Mouse (Mus musculus) midbrain, embryonic 13.5 days (tissue): Measurements from ENCODE around the gene Ak4. TPM values are rescaled to one million over a fixed set of nuclear protein-coding genes. Genes with fewer than 3 reads are reported as not detected.
"Not testable (repeated sequence)": the region's sequence is repeated elsewhere in the genome, so short reads cannot be mapped to it uniquely, and the experiment has no call there.

Experiments
- ATAC-seq: fragments of 200-750 bp; cut with Nextera tagmentation; 2 replicates; pipeline ENCODE4 v1.8.0; 2017; ENCODE audit warnings: mild to moderate bottlenecking, moderate TSS enrichment, moderate library complexity
- H3K27ac ChIP-seq: fragments of 300-500 bp; sonication (generic); 2 replicates; pipeline ENCODE4 v1.5.1; 2015; ENCODE audit warnings: inconsistent platforms, mild to moderate bottlenecking, moderate library complexity
- H3K27me3 ChIP-seq: fragments of 300-500 bp; sonication (generic); 2 replicates; pipeline ENCODE4 v1.6.1; 2015; ENCODE audit warnings: mild to moderate bottlenecking, inconsistent platforms
- H3K36me3 ChIP-seq: fragments of 300-500 bp; sonication (generic); 2 replicates; pipeline ENCODE4 v1.6.1; 2015; ENCODE audit warnings: mild to moderate bottlenecking, inconsistent platforms
- H3K4me1 ChIP-seq: fragments of 300-500 bp; sonication (generic); replicated peaks from 2 replicates; pipeline ENCODE4 v1.6.1; 2015; ENCODE audit warnings: inconsistent platforms
- H3K4me2 ChIP-seq: fragments of 300-500 bp; sonication (generic); replicated peaks from 2 replicates; pipeline ENCODE4 v1.6.1; 2015; ENCODE audit warnings: moderate library complexity, mild to moderate bottlenecking, inconsistent platforms
- H3K4me3 ChIP-seq: fragments of 300-500 bp; sonication (generic); replicated peaks from 2 replicates; pipeline ENCODE4 v1.5.1; 2015; ENCODE audit warnings: mild to moderate bottlenecking, inconsistent platforms
- H3K9ac ChIP-seq: fragments of 300-500 bp; sonication (generic); replicated peaks from 2 replicates; pipeline ENCODE4 v1.6.1; 2015; ENCODE audit warnings: mild to moderate bottlenecking, inconsistent platforms
- H3K9me3 ChIP-seq: fragments of 300-500 bp; sonication (generic); 2 replicates; pipeline ENCODE4 v1.6.1; 2016; ENCODE audit warnings: mild to moderate bottlenecking, inconsistent platforms
- WGBS: fragments of 180-500 bp; shearing (Covaris S2); methylation state at CpG from one replicate; pipeline ENCODE4 v1.1.7; 2015; 5-methylcytosine and 5-hydroxymethylcytosine counted together
- polyA plus RNA-seq: library from polyadenylated mRNA; unstranded; fragments of >200 nt; fragmentation: Nextera tagmentation; extraction: Ambion mirVana; gene quantifications from 2 replicates; pipeline ENCODE4 v1.2.1, GENCODE M21; 2015

Gene Ak4
- polyA plus RNA-seq = 7.3 and 8.1 TPM in 2 replicates

DNA sequence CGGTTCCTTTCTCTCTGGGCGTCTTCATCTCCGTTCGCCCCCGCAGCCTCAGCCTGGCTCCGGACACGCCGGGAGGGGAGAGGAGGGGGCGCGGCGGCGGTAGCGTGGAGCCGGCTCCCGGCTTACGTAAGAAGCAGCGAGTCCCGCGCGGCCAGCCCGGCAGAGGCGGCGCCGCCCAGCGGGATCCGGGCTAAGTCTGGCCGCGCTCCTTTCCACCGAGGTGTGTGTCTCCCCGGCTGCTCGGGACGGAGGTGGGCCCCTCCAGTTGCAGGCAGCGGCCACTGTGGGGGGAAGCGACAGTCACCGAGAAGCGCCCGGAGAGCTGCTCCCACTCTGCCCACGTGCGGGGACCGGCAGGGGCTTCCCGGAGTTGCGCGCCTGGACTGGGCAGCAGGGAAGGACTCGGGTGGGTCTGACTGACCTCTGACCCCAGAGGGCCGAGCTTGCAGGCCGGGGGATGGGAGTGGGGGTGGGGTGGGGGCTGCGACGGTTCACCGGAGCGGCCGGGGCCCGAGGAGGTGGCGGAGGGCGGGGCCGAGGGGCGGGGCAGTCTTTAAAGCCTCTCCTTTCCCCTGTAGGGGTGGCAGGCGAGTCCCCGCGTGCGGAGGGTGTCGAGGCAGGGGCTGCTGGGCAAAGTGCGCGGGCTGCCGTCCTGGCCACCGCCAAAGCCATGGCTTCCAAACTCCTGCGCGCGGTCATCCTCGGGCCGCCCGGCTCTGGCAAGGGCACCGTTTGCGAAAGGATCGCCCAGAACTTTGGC is at the start of gene Ak4:
Gene Ak4, plus strand, starts transcription at position 127 of the 760 bp plus-strand sequence.
- Histone ChIP-seq H3K4me1 (peaks cover 9% of the 10 kb centered on the region), H3K27me3 (peaks cover 20% of the 10 kb centered on the region), H3K4me2 (peak within 1 kb of the TSS; percentile 100), H3K36me3 (no peaks in the 10 kb centered on the region), H3K9ac (peak within 1 kb of the TSS; percentile 68), H3K27ac (no peak within 1 kb of the TSS), H3K4me3 (peak within 1 kb of the TSS; percentile 71), H3K9me3 (no peaks in the 10 kb centered on the region)
- peak; percentile 83 for ATAC-seq
- WGBS = 1% methylated on average over 61 of the region's 74 CpGs

DNA sequence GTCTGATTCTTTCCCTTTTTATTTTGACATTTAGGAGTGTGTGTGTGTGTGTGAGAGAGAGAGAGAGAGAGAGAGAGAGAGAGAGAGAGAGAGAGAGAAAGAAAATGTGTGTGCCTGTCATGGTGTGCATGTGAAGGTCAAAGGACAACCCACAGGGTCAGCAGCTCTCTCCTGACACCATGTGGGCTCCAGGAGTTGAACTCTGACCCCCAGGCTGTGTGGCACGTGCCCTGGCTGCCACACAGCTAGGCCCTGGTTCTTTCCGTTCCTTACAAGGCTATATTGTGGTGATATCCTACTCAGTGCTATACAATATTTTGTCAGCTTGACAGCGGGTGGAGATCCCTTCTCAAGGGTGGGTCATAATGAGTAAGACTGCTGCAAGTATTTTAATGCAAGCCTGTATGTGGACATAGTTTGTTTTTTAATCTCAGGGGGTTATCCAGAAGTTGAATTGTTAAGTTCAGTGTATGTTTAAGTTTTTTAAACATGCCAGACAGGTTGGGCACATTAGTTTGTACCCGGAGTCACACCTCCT is 49.3 kb upstream of the Ak4 start:
- Histone ChIP-seq H3K36me3 (no peaks in the 10 kb centered on the region), H3K9me3 (no peaks in the 10 kb centered on the region), H3K4me2 (no peak overlapping the region), H3K4me3 (no peak overlapping the region), H3K9ac (no peak overlapping the region), H3K27me3 (no peaks in the 10 kb centered on the region), H3K27ac (no peak overlapping the region), H3K4me1 (no peaks in the 10 kb centered on the region)
- no peak for ATAC-seq
- WGBS = 70% methylated on average over 4 of the region's 4 CpGs

DNA sequence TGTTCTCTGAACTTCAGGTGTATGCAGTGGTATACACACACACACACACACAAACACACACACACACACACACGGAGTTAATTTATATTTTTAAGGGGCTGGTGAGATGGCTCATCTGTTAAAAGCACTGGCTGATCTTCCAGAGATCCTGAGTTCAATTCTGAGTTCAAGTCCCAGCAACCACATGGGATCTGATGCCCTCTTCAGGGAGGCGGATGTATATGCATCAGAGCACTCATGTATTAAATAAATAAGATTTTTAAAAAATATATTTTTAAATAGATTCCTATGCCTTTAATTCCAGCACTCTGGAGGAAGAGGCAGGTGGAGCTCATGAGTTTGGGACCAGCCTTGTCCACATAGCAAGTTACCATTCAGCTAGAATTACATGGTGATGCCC is 46.8 kb upstream of the Ak4 start:
- no peaks in the 10 kb centered on the region for H3K36me3 ChIP-seq
- ATAC-seq = no peak
- H3K4me2 ChIP-seq = no peak overlapping the region
- H3K27me3 ChIP-seq = no peaks in the 10 kb centered on the region
- no peaks in the 10 kb centered on the region for H3K4me1 ChIP-seq
- H3K27ac ChIP-seq = no peak overlapping the region
- WGBS = 73% methylated on average over 2 of the region's 2 CpGs
- H3K4me3 ChIP-seq = no peak overlapping the region
- no peaks in the 10 kb centered on the region for H3K9me3 ChIP-seq
- no peak overlapping the region for H3K9ac ChIP-seq

DNA sequence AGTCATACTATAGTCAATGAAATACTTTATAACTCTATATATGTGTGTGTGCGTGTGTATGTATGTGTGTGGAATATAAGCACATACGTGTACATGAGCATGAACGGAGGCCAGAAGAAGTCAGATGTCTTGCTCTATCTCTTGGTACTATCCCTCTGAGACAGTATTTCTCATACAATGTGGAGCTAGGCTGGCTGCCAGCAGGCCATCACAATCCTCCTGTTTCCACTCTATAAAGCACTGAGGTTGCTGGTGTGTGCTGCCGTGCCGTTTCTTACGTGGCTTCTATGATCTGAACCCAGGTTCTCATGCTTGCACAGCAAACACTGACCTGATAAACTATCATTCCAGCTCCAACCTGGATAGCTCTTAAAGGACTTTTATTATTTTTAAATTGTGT is 46.3 kb upstream of the Ak4 start:
- Histone ChIP-seq H3K27ac (no peak overlapping the region), H3K4me3 (no peak overlapping the region), H3K27me3 (no peaks in the 10 kb centered on the region), H3K9ac (no peak overlapping the region), H3K9me3 (no peaks in the 10 kb centered on the region), H3K4me2 (no peak overlapping the region), H3K4me1 (no peaks in the 10 kb centered on the region), H3K36me3 (no peaks in the 10 kb centered on the region)
- WGBS = 94% methylated on average over 6 of the region's 6 CpGs
- ATAC-seq = no peak

DNA sequence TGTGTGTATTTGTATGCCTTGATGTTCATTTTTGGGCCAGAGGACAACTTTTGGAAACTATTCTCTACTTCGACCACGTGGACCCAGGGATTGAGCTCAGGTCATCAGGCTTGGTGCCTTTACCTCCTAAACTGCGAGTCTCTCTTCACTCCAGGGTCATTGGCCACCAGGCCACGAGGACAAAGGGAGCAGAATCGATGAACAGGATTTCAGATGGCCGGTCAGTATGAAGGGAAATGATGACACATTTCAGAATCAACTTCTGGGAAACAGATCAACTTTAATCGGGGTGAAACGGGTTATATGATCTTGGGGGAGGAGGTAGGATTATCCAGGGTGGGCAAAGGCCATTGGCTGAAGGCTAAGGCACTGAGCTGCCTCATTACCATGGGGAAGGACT is 45.0 kb upstream of the Ak4 start:
- Histone ChIP-seq H3K4me2 (no peak overlapping the region), H3K36me3 (no peaks in the 10 kb centered on the region), H3K9me3 (no peaks in the 10 kb centered on the region), H3K9ac (no peak overlapping the region), H3K27me3 (no peaks in the 10 kb centered on the region), H3K4me1 (peaks cover 8% of the 10 kb centered on the region; the same call in 1 of the 2 replicates), H3K27ac (no peak overlapping the region), H3K4me3 (no peak overlapping the region)
- 74% methylated on average over 8 of the region's 8 CpGs for WGBS
- ATAC-seq = no peak

DNA sequence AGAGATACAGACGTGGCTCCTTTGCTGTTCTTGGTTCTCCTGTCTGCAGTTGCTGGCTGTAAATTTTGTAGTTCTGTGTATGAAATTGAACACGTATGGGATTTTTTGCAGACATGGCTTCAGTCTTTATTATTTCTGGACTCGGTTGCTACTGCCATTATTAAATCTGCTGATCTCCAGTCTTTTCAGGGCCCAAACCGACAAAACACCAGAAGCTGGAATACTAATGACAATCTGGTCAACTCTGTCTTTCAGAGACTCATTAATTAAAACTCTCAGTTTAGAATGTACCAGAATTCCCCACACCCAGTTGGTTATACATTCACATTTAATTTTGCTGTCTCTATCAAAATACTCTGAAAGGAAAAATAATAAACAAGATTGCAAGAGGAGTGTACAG is 42.2 kb upstream of the Ak4 start:
- Histone ChIP-seq H3K36me3 (no peaks in the 10 kb centered on the region), H3K27me3 (no peaks in the 10 kb centered on the region), H3K4me2 (no peak overlapping the region), H3K27ac (no peak overlapping the region), H3K9ac (no peak overlapping the region), H3K4me1 (peaks cover 9% of the 10 kb centered on the region; the same call in 1 of the 2 replicates), H3K9me3 (no peaks in the 10 kb centered on the region), H3K4me3 (no peak overlapping the region)
- 75% methylated on average over 4 of the region's 4 CpGs for whole genome bisulfite sequencing
- ATAC-seq = no peak

DNA sequence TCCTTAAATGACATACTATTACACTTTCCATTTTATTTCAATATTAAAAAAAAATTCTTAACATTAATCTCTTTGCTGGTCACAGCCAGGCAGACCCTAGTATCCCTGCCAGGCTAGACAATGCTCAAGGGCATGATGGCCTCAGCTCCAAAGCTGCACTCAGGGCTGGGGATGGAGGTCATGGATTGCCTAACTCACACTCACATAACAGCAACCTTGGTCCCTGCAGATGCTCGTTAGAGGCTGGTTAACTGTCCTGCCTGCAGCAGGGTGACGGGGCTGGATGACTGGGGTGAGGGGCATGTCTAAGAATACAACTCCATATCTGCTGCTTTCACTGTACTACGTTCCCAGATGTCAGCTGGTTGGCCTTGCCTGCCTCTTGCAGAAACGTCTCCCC is 40.8 kb upstream of the Ak4 start:
- Histone ChIP-seq H3K9ac (no peak overlapping the region), H3K27me3 (no peaks in the 10 kb centered on the region), H3K27ac (0 out of 2 replicates have a peak overlapping the region, but pooled peaks have one; percentile 1), H3K4me3 (no peak overlapping the region), H3K4me1 (peaks cover 9% of the 10 kb centered on the region; the same call in 1 of the 2 replicates), H3K9me3 (no peaks in the 10 kb centered on the region), H3K36me3 (no peaks in the 10 kb centered on the region), H3K4me2 (no peak overlapping the region)
- 61% methylated on average over 4 of the region's 4 CpGs for WGBS
- ATAC-seq = 0 out of 2 replicates have a peak, but pooled peaks have one; percentile 24

DNA sequence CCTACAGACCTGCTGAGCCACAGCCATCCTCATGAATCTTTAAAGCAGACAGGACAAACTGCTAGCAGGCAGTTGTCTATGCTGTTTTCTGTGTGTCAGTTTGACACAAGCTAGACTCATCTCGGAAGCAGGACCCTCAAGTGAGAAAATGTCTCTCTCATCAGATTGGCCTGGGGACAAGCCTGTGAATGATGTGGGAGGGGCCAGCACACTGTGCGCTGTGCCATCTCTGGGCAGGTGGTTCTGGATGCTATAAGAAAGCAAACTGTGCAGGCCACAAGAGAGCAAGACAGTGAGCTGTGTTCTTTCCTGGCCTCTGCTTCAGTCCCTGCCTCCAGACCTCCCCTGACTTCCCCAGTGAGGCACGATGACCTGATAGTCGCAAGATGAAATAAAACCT is 40.3 kb upstream of the Ak4 start:
- no peak overlapping the region for H3K4me3 ChIP-seq
- ATAC-seq = 0 out of 2 replicates have a peak, but pooled peaks have one; percentile 27
- H3K27ac ChIP-seq = 0 out of 2 replicates have a peak overlapping the region, but pooled peaks have one; percentile 21
- H3K36me3 ChIP-seq = no peaks in the 10 kb centered on the region
- peaks cover 9% of the 10 kb centered on the region; the same call in 1 of the 2 replicates for H3K4me1 ChIP-seq
- H3K27me3 ChIP-seq = no peaks in the 10 kb centered on the region
- H3K4me2 ChIP-seq = no peak overlapping the region
- no peaks in the 10 kb centered on the region for H3K9me3 ChIP-seq
- WGBS = 68% methylated on average over 4 of the region's 4 CpGs
- no peak overlapping the region for H3K9ac ChIP-seq

DNA sequence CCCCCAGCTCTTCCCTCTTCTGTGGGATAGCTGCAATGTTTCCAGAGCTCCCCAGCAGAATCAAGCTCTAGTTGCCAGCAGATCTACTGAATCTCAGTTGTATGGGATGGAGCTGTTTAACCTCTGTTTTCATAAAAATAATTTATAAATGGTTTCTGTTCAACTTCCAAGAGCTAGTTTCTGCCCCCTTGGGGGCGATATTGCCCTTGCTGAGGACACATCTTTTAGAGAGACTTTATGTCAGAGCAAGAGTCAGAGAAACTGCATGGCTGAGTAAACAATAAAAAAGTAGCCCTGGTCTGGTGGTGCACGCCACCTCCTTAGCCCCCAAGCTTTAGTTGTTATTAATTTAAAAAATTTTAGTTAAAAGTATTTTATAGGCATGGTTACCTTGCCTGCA is 34.1 kb upstream of the Ak4 start:
- Histone ChIP-seq H3K9ac (no peak overlapping the region), H3K4me3 (no peak overlapping the region), H3K4me1 (no peaks in the 10 kb centered on the region), H3K9me3 (no peaks in the 10 kb centered on the region), H3K27ac (no peak overlapping the region), H3K36me3 (no peaks in the 10 kb centered on the region), H3K27me3 (no peaks in the 10 kb centered on the region), H3K4me2 (no peak overlapping the region)
- ATAC-seq = no peak
- 36% methylated on average over 2 of the region's 2 CpGs for WGBS

DNA sequence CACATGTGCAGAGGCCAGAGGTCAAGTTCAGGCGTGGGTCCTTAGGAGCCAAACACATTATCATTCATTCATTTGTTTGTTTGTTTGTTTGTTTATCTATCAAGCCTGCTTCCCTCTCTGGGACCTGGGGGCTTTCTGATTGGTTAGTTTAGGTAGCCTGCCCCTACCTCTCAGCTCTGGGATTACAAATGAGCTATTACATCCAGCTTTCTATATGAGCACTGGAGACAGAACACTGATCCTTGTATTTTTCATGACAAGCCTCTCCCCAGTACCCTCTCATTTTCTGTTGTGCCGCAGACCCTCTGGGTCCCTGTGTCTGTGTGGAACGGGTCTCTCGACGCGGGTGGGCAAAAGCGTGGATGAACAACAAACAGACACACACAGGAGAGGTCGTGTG is 30.8 kb upstream of the Ak4 start:
- Histone ChIP-seq H3K27me3 (no peaks in the 10 kb centered on the region), H3K4me3 (no peak overlapping the region), H3K4me2 (no peak overlapping the region), H3K9me3 (no peaks in the 10 kb centered on the region), H3K27ac (no peak overlapping the region), H3K4me1 (no peaks in the 10 kb centered on the region), H3K9ac (no peak overlapping the region), H3K36me3 (no peaks in the 10 kb centered on the region)
- WGBS = 91% methylated on average over 8 of the region's 8 CpGs
- no peak for ATAC-seq

DNA sequence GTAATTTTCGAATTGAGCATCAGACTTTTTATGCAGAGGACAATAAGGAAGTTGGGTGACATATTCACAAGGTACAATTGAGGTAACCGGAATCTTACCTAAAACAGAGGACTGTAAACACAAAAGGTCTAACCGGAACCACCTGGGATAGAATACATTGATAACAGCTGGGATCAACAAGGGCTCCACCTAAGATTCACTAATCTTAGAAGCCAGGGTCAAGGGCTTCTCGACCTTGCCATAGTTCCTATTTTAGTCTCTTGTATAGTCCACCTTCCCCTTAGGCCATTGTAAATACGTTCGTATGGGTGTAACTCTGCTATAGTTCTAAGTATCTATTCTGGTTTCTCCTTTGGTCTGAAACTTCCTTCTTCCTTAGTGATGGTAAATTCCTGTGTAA is 30.4 kb upstream of the Ak4 start:
- H3K4me3 ChIP-seq, H3K9me3 ChIP-seq, H3K9ac ChIP-seq, ATAC-seq, H3K4me2 ChIP-seq, H3K36me3 ChIP-seq, H3K27me3 ChIP-seq, H3K4me1 ChIP-seq, H3K27ac ChIP-seq: not testable (repeated sequence)
- 88% methylated on average over 6 of the region's 6 CpGs for WGBS

DNA sequence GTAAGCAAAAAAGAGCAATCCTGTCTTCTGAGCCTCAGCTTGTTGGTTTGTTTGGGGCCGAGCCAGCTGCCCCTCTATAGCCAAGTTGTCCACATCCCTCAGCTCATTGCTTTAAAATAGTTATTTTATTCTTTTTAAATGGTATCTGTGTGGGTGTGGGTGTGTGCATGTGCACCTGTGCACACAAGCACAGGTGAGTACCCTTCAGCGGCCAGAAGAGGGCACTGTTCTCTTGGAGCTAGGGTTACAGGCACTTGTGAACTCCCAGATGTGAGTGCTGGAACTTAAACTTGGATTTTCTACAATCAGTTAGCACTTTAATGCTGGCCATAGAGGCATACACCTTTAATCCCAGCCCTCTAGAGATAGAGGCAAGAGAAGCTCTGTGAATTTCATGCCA is 26.8 kb upstream of the Ak4 start:
- ATAC-seq = no peak
- no peak overlapping the region for H3K9ac ChIP-seq

More for the DNA sequence above, 26.8 kb upstream of the Ak4 start:
- no peaks in the 10 kb centered on the region for H3K27me3 ChIP-seq
- H3K36me3 ChIP-seq = no peaks in the 10 kb centered on the region
- no peaks in the 10 kb centered on the region for H3K4me1 ChIP-seq
- H3K4me3 ChIP-seq = no peak overlapping the region
- H3K4me2 ChIP-seq = no peak overlapping the region
- H3K27ac ChIP-seq = no peak overlapping the region
- no peaks in the 10 kb centered on the region for H3K9me3 ChIP-seq
- 53% methylated on average over 2 of the region's 2 CpGs for WGBS
